Mouse (Mus musculus) kidney, adult 8-10 months (tissue): ENCODE measurements around the gene Rps11.
"Not testable (repeated sequence)": the region's sequence is repeated elsewhere in the genome, so short reads cannot be mapped to it uniquely, and the experiment has no call there.

Source experiments
- DNase-seq, 2 experiments: peaks; one replicate each; pipeline ENCODE4 v3.0.0; 2022

Gene Rps11

GRCm38 (mm10) chr7:45131850-45132249 lies 7.6 kb upstream of the Rps11 start:
- DNase-seq, result no peak

- DNase-seq, result no peak
Observed at GRCm38 (mm10) chr7:45129776-45130512, 5.7 kb upstream of the Rps11 start.

- peak in 1 of 2 experiments; percentile 45 for DNase-seq
Observed at GRCm38 (mm10) chr7:45129318-45129717, 5.1 kb upstream of the Rps11 start.

GRCm38 (mm10) chr7:45128624-45129246 lies 4.5 kb upstream of the Rps11 start, which contains the start of gene Rpl13a:
Gene Rpl13a (minus strand): TSS chr7:45128761.
- DNase-seq, result peak; percentile 99

GRCm38 (mm10) chr7:45127700-45128224 lies 3.5 kb upstream of the Rps11 start:
- DNase-seq, result no peak

GRCm38 (mm10) chr7:45126844-45127699 lies 2.8 kb upstream of the Rps11 start:
- no peak for DNase-seq

- DNase-seq, result no peak
Observed at GRCm38 (mm10) chr7:45126147-45126843, 2.1 kb upstream of the Rps11 start.

GRCm38 (mm10) chr7:45125649-45126048 lies 1.4 kb upstream of the Rps11 start:
- DNase-seq, result not testable (repeated sequence)

GRCm38 (mm10) chr7:45125144-45125600 lies 933 bp upstream of the Rps11 start:
- no peak for DNase-seq

- DNase-seq, result no peak
Observed at GRCm38 (mm10) chr7:45123186-45123570, 1.1 kb downstream of the Rps11 start.

GRCm38 (mm10) chr7:45122561-45123185 lies 1.6 kb downstream of the Rps11 start:
- no peak for DNase-seq

- DNase-seq, result no peak
Observed at GRCm38 (mm10) chr7:45121966-45122365, 2.3 kb downstream of the Rps11 start.

- no peak for DNase-seq
Observed at GRCm38 (mm10) chr7:45121404-45121803, 2.8 kb downstream of the Rps11 start.

- no peak for DNase-seq
Observed at GRCm38 (mm10) chr7:45119780-45120709, 4.2 kb downstream of the Rps11 start.

GRCm38 (mm10) chr7:45118336-45118735 lies 5.9 kb downstream of the Rps11 start:
- DNase-seq, result no peak

GRCm38 (mm10) chr7:45117566-45117965 lies 6.7 kb downstream of the Rps11 start:
- no peak for DNase-seq

GRCm38 (mm10) chr7:45113476-45113875 lies 10.8 kb downstream of the Rps11 start:
- no peak for DNase-seq

- no peak for DNase-seq
Observed at GRCm38 (mm10) chr7:45112529-45112928, 11.7 kb downstream of the Rps11 start.

- no peak for DNase-seq
Observed at GRCm38 (mm10) chr7:45111940-45112339, 12.3 kb downstream of the Rps11 start.

GRCm38 (mm10) chr7:45110089-45110488 lies 14.2 kb downstream of the Rps11 start:
- DNase-seq, result not testable (repeated sequence)
